Mouse (Mus musculus): ENCODE results near the gene Mgat4a. TPM values are rescaled to one million over a fixed set of nuclear protein-coding genes. Genes with fewer than 3 reads are reported as not detected.
"Not testable (repeated sequence)": the region's sequence is repeated elsewhere in the genome, so short reads cannot be mapped to it uniquely, and the experiment has no call there.

Mgat4a gene
- total RNA-seq, 2 experiments from 2014 or later, result 2.9 to 12.9 TPM

GRCm38 (mm10) chr1:37500723-37501122, 40.1 kb downstream of the Mgat4a start:
- ATAC-seq (replicated peaks; ENCODE audit: low FRiP score, low TSS enrichment, poor library complexity, severe bottlenecking), result no peak

- not testable (repeated sequence) for ATAC-seq (replicated peaks; ENCODE audit: low FRiP score, low TSS enrichment, poor library complexity, severe bottlenecking)
Measured at GRCm38 (mm10) chr1:37499395-37499794, 41.4 kb downstream of the Mgat4a start.

GRCm38 (mm10) chr1:37498911-37499310, 41.9 kb downstream of the Mgat4a start:
- ATAC-seq (replicated peaks; ENCODE audit: low FRiP score, low TSS enrichment, poor library complexity, severe bottlenecking), result no peak

GRCm38 (mm10) chr1:37496591-37497280, 44.1 kb downstream of the Mgat4a start:
- ATAC-seq (replicated peaks; ENCODE audit: low FRiP score, low TSS enrichment, poor library complexity, severe bottlenecking), result peak; percentile 47; the same call in 1 of the 2 replicates

- 0 out of 2 replicates have a peak, but pooled peaks have one; percentile 29 for ATAC-seq (replicated peaks; ENCODE audit: low FRiP score, low TSS enrichment, poor library complexity, severe bottlenecking)
Measured at GRCm38 (mm10) chr1:37495698-37496321, 45.0 kb downstream of the Mgat4a start.

- no peak for ATAC-seq (replicated peaks; ENCODE audit: low FRiP score, low TSS enrichment, poor library complexity, severe bottlenecking)
Measured at GRCm38 (mm10) chr1:37495104-37495503, 45.7 kb downstream of the Mgat4a start.

GRCm38 (mm10) chr1:37491672-37492071, 49.1 kb downstream of the Mgat4a start:
- ATAC-seq (replicated peaks; ENCODE audit: low FRiP score, low TSS enrichment, poor library complexity, severe bottlenecking), result 0 out of 2 replicates have a peak, but pooled peaks have one; percentile 37

GRCm38 (mm10) chr1:37490691-37491212, 50.1 kb downstream of the Mgat4a start:
- ATAC-seq (replicated peaks; ENCODE audit: low FRiP score, low TSS enrichment, poor library complexity, severe bottlenecking), result no peak

- no peak for ATAC-seq (replicated peaks; ENCODE audit: low FRiP score, low TSS enrichment, poor library complexity, severe bottlenecking)
Measured at GRCm38 (mm10) chr1:37488531-37488930, 52.3 kb downstream of the Mgat4a start.

GRCm38 (mm10) chr1:37486994-37487393, 53.8 kb downstream of the Mgat4a start:
- ATAC-seq (replicated peaks; ENCODE audit: low FRiP score, low TSS enrichment, poor library complexity, severe bottlenecking), result no peak

- no peak for ATAC-seq (replicated peaks; ENCODE audit: low FRiP score, low TSS enrichment, poor library complexity, severe bottlenecking)
Measured at GRCm38 (mm10) chr1:37486439-37486838, 54.4 kb downstream of the Mgat4a start.

GRCm38 (mm10) chr1:37484612-37485011, 56.2 kb downstream of the Mgat4a start:
- no peak for ATAC-seq (replicated peaks; ENCODE audit: low FRiP score, low TSS enrichment, poor library complexity, severe bottlenecking)

- ATAC-seq (replicated peaks; ENCODE audit: low FRiP score, low TSS enrichment, poor library complexity, severe bottlenecking), result no peak
Measured at GRCm38 (mm10) chr1:37481331-37481730, 59.5 kb downstream of the Mgat4a start.

- no peak for ATAC-seq (replicated peaks; ENCODE audit: low FRiP score, low TSS enrichment, poor library complexity, severe bottlenecking)
Measured at GRCm38 (mm10) chr1:37480731-37481130, 60.1 kb downstream of the Mgat4a start.

GRCm38 (mm10) chr1:37479759-37480158, 61.1 kb downstream of the Mgat4a start:
- ATAC-seq (replicated peaks; ENCODE audit: low FRiP score, low TSS enrichment, poor library complexity, severe bottlenecking), result peak; percentile 74

- ATAC-seq (replicated peaks; ENCODE audit: low FRiP score, low TSS enrichment, poor library complexity, severe bottlenecking), result peak; percentile 80
Measured at GRCm38 (mm10) chr1:37479074-37479473, 61.7 kb downstream of the Mgat4a start.

- peak; percentile 60 for ATAC-seq (replicated peaks; ENCODE audit: low FRiP score, low TSS enrichment, poor library complexity, severe bottlenecking)
Measured at GRCm38 (mm10) chr1:37478416-37478815, 62.4 kb downstream of the Mgat4a start.

- peak; percentile 45 for ATAC-seq (replicated peaks; ENCODE audit: low FRiP score, low TSS enrichment, poor library complexity, severe bottlenecking)
Measured at GRCm38 (mm10) chr1:37477928-37478327, 62.9 kb downstream of the Mgat4a start.

GRCm38 (mm10) chr1:37477250-37477649, 63.6 kb downstream of the Mgat4a start:
- ATAC-seq (replicated peaks; ENCODE audit: low FRiP score, low TSS enrichment, poor library complexity, severe bottlenecking), result no peak

- ATAC-seq (replicated peaks; ENCODE audit: low FRiP score, low TSS enrichment, poor library complexity, severe bottlenecking), result no peak
Measured at GRCm38 (mm10) chr1:37475312-37475711, 65.5 kb downstream of the Mgat4a start.
